Mouse (Mus musculus) mouse embryonic stem cell (cell line): ENCODE measurements around the gene Col4a2.

Experiments used
- in situ Hi-C, 2 experiments: fragments of 300-500 bp; cut with MboI; formaldehyde crosslinking; loops; 1 replicate in 1 of 2; 3 replicates in 1 of 2; pipeline ENCODE4 v1.14.3; 2019 to 2020; ENCODE audit warnings: low sequenced_read_pairs in 2 of 2, low pct_unique_long_range_greater_than_20kb in 1 of 2, mixed read lengths in 1 of 2; ENCODE audit not compliant: unreplicated experiment in 1 of 2

The Col4a2 gene

DNA sequence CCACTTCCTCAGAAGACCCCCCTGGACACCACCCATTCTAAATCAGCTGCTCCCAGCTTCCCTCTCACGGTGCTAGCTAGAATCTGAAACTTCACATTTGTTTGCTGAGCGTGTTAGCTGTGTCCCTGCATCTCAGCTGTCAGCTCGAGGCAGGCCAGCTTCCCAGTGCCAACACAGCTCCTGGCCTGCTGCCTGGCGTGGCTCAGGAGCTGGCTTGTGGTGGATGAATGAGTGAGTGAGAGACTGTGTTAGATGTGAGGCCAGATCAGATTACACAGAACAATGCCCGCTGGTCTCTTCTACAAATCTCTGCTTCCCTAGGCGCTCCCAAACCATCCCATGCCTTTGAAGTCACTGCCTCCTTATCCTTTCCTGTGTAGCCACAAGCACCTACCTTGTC lies 106.6 kb downstream of the Col4a2 start:
- in situ Hi-C loops, result no loop called here

DNA sequence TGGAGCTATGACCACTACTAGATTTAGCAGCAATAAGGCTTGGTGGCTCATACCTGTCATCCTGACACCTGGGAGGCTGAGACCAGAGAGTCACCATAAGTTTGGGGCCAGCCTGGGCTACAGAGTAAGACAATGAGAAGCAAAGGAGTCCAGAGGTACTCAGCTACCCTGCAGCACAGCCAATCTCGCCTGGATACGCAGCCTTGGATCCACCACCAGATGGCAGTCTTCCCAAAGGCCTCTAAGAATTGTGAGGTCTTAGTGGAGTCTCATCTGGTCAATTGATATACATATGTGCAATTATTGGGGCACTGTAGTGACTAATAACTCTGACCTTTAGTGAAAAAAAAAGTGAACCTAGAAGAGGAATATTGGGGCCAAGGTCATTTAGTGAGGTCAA lies 107.0 kb downstream of the Col4a2 start:
- in situ Hi-C loops, result no loop called here

DNA sequence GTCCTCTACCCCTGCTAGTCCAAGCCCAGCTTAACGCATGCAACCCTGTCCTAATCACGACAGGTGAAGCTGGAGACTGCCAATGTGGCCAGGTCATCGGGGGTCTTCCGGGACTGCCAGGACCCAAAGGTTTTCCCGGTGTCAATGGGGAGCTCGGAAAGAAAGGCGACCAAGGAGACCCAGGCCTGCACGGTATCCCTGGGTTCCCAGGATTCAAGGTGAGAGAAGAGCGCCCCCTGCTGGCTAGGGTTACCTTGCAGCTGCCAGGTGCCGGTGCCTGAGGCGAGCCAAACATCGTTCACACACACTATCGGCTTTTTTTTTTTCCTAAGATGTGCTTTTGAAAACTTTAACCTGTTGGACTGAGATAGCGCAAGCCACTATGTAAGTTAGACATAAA lies 108.5 kb downstream of the Col4a2 start:
- in situ Hi-C loops, result no loop called here

DNA sequence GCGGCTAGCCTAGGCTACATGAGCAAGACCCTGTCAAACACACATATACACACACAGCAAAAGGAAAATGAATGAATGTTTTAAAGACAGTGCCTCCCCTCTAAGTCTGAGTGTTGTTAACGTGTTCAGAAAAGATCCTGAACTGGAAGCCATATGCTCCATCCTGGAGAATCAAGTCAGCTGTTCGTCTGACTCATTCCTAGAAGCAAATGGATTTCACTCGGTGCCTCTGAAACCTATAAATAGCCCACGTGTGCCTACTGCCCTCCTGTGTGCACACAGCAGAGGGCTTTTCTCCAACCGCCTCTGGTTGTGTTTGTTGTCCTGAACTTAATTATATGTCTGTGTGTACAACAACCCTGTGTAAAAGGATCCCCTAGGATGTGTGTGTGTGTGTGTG lies 109.4 kb downstream of the Col4a2 start:
- in situ Hi-C loops, result no loop called here

DNA sequence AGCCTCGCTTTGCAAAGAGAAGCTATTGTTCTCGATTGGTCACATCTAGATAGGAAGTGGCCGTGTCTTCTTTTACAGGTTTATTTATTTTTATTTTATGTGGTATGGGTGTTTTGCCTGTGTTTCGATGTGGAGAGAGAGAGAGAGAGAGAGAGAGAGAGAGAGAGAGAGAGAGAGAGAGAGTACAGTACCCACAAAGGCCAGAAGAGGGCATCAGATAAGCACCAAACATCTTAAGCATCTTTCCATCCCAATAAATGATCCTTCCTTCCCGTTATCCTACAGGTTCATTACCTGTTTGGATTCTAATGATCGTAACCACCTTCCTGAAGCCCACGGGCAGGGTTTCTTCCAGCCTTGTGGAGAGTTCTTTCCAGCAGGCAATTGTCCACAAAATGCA lies 110.5 kb downstream of the Col4a2 start:
- in situ Hi-C loops, result no loop called here

DNA sequence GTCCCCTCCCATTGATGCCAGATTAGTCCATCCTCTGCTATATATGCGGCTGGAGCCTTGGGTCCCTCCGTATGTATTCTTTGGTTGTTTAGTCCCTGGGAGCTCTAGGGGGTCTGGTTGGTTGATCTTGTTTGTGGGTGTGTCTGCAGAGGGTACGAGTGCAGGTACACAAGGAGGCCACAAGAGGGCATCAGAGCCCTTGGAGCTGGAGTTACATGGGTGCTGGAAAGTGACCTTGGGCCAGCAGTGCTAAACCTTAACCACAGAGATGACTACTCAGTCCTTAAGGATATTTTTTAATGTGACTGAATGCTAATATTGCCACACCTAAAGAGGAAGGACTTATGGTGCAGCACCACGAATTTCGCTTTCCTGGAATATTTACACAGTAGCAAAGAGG lies 118.1 kb downstream of the Col4a2 start:
- in situ Hi-C loops, result loop anchor here (10.0 kb wide), 2 partner anchors 274 to 284 kb away; partner anchors contain the start of gene 1700016D06Rik (in 1 of the 2)

DNA sequence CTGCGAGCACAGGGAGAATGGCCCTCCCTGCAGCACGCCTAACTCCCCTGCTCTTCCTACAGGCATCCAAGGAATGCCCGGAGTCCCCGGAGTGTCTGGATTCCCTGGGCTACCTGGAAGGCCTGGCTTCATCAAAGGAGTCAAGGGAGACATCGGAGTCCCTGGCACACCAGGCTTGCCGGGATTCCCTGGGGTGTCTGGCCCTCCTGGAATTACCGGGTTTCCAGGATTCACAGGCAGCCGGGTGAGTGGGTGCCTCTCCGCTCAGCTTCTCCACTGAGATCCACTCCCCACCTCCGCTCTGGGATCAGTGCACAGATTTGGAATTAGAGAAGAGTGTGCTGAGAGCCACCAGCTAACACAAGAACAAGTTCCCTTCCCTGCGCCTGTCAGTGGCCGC lies 125.3 kb downstream of the Col4a2 start:
- in situ Hi-C loops, result loop anchor here (10.0 kb wide), 2 partner anchors 267 to 277 kb away; partner anchors contain the start of gene 1700016D06Rik (in 1 of the 2)

DNA sequence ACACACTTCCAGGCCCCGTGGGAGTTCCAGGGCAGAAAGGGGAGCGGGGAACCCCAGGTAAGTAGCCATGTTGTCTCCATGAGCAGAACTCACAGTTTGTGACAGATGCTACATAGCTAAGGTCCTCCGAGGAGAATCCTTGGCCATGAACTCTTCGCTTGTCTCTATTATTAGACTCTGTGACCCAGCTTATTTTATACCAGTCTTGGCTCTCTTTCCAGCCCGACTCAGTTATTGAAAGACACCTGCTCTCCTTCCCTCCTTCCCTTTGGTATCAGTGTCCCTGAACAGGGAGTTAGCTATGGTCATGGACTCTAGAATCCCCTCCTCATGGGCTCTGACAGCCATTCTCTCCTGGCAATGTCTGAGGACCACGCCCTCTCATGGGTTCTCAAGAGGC lies 128.7 kb downstream of the Col4a2 start:
- in situ Hi-C loops, result no loop called here

DNA sequence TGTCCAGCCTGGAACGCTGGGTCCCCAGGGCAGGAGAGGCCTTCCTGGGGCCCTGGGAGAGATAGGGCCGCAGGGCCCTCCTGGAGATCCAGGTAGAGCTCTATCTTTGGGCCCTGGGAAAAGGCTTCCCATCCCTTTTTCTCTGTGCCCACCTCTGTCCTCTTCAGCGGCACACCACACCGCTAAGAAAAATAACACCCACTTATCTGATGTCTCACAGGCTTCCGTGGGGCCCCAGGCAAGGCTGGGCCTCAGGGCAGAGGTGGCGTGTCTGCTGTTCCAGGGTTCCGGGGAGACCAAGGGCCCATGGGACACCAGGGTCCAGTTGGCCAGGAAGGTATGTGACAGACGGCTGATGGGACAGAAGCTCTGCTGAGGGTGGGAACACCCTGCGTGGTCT lies 131.0 kb downstream of the Col4a2 start:
- in situ Hi-C loops, result no loop called here

DNA sequence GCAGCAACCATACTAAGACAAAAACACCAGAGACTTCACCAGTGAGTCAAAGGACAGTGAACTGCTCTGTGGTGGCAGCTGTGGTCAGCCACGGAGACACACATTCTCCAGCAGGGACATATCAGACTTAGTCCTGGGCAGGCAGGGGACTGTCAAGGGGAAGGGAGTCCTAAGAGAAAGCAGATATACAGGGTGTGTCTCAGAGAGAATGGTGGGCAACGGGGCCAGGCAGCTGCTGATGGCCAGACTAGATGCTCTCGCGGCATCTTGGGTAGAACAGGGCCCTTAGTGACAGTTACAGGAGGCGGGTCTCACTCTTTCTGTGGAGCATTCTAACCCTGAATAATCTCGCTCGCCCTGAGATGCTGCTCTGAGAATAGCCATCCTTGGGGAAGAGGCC lies 131.6 kb downstream of the Col4a2 start:
- in situ Hi-C loops, result no loop called here

DNA sequence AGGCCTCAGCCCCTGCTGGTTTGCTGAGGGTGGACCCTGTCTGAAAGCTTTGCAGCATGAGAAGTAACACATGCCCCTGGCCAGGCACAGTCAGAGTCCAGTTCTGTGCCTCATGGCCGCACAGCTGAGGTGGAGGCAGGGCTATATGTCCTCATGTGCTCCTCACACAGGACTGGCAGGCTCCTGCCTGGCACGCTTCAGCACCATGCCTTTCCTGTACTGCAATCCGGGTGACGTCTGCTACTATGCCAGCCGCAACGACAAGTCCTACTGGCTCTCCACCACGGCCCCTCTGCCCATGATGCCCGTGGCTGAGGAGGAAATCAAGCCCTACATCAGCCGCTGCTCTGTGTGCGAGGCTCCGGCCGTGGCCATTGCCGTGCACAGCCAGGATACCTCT lies 133.2 kb downstream of the Col4a2 start:
- in situ Hi-C loops, result no loop called here

DNA sequence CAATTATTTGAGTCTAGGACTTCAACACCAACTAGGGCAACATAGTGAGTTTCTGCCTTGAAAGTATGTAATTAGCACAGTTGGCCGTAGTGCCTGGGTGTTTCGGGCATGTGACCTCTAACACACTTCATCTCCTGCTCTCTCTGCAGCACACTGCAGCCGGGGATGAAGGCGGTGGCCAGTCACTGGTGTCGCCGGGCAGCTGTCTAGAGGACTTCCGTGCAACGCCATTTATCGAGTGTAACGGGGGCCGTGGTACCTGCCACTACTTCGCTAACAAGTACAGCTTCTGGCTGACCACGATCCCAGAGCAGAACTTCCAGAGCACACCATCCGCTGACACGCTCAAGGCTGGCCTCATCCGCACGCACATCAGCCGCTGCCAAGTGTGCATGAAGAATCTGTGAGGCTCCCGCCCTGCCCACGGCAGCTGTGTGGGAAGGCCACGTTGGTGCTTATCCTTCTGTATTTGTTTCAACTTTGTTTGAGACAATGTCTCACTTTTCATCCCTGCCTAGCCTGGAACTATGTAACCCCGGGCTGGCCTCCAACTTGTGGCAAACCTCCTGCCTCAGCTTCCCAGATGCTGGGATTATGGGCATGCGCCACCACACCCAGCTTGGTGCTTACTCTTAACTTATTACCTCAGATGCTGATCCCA lies 135.4 kb downstream of the Col4a2 start:
- in situ Hi-C loops, result no loop called here

DNA sequence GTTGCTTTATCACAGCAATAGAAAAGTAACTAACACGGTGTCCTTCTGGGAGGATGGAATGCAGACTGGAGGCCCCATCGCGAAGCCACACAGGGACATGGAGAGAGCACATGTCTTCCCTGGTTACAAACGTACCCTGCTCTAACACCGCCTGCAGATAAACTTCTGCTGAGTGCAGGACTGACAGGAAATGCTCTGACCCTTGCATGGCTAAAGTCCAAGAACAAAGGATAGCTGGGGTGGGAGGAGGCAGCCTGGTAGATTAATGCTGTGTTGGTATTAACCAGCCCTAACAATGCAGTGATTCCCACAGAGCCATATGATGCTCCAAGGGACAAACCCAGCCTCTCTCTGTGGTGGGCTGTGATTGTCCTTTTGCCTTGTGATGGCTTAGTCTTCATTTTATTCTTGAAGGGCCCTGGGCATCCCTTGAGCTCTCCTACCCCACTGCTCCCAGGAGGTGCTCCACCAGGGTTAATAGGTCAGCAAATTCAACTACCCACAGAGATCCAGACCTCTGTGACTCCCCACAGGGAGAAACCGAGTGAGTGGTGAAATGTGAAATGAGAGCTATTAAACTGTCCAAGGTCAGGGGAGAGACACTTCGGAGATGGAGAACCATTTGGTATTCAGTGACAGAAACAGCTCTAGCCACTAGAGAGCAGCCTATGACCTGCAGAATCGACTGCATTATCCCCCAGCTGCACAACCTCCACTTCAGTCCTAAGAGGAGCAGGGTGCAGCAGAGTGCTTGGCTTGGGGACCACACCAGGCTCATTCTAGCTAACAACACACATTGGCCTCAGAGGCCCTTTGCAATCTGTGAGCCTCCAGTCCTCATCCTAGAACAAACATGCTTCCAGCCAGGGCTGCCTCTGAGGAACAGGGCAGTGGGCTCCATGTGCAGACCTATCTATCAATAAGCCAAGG lies 137.8 kb downstream of the Col4a2 start:
- in situ Hi-C loops, result no loop called here

DNA sequence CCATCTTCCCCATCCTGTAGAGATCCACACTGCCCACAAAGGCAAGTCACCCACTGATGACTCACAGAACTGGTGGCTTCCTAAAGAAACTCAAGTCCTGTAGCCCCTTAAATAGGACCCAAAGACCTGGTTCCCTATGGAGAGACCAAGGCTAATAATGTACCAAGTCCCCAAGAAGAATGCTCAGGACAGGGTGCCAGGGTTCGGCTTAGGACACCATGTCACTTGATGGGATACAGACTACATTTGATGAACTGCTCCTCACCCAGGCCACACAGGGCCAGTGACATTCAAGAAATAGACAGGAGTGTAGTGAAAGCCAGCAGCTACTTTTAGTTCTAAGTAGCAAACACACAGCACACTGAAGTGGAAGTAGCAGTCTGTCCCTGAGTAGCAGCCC lies 139.5 kb downstream of the Col4a2 start:
- in situ Hi-C loops, result no loop called here

DNA sequence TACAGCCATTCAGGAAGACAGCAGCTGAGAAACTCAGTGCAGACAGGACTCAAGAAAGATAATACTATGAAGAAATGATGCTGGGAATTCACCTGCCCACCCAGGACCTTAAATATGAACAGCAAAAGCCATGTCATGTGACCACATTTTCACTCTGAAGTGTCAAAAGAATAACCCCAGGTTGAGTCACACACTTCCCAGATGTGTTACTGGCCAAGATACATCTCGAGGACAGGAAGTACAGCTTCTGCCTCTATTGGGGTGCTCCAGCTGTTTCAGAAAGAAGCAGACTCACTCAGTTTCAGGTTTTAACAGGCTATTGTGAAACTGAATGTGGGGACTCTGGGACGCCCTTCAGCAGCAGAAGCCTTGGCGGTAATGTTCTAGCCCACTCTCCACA lies 140.0 kb downstream of the Col4a2 start:
- in situ Hi-C loops, result no loop called here

DNA sequence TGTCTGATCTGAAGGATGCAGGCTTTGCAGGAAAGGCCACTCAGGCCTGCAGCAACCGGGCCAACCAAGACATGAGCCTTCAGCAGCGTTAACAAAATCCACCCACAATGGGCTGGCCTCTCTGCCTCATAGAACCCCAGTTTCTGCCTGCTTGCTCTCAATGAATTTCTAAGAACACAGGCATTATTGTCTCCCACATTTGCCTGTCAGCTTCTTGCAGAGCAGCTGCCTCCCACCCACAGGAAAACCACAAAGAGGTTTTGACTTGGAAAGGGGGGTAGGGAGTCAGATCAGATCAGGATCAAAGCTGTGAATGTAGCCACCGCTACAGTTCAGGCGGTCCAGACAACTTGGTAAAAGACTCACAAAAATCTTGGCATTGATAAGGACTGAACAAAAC lies 140.4 kb downstream of the Col4a2 start:
- in situ Hi-C loops, result no loop called here

DNA sequence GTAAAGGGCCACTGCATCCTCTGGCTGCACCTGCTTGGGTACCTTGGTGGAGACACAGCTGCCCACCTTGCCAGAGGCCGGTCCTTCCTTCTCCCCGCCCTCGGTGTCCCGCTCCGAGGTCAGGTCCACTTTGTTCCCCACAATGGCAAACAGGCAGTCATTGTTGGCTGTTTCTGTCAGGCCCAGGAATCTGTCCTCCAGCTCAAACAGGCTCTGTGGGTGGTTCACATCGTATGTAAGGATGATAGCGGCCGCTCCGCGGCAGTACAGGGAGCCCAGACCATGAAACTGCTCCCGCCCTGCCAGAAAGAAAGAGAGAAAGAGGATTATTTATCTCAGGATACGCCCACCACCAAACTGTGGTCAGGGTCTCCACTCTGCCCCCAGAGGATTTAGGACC lies 141.6 kb downstream of the Col4a2 start:
- in situ Hi-C loops, result no loop called here

DNA sequence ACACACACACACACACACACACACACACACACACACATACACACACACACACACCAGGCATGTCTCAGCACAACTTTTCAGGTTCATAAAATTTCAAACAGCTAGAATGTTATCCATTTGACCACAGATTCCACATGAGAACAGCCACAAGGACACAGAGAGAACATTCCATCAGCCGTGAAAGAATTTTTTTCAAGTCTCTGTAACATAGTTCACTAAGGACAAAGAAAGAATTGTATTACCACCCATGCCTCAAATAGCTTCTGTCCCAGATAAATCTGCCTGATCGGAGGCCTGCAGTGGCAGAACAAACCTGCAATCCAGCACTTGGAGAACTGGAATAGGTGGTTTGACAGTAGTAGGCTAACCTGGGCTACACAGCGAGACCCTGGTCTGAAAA lies 144.7 kb downstream of the Col4a2 start:
- in situ Hi-C loops, result no loop called here

DNA sequence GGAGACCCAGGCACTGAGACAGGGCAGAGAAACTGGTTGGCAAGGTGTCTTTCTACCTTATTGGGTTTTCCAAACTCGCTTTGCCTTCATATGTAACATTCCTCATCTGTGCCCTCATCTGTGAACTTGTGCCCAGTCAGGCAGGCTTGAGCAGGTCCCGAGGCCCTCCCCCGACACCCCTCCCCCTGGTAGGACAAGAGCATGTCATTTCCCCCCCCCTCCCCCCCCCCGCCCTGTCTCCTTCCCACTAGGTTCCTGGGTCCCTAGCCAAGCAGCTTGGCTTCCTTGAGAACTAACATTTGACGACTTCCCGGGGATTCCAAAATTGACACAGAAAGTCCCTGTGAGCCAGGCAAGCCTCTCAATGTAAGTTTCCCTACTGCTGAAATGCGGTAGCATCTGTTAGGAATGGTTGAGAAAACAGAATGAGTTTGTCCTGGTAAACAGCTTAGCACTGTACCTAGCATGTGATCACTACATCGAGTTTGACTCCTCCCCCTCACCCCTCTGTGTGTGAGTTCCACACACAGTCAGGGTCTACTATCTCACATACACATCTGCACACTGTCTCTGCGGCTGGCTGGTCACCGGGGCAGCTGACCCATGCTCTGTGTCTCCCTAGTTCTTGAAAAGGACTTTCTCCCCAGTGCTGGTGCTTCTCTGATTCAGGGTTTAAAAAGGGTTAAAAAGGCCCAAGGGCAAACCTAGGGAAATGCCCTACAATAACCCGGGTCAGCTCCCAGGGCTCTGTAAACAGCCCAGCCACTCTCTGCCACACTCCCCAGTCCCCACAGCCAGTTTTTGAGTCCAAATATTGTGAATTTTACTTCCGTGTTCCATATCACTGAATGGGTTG lies 145.6 kb downstream of the Col4a2 start:
- in situ Hi-C loops, result no loop called here
